Comparison of ENCODE assay signal across 19 mouse cellular contexts in genomic region chr2:50111609-50112008, GRCm38 (mm10). TPM values are rescaled to one million over a fixed set of nuclear protein-coding genes. Genes with fewer than 3 reads are reported as not detected.
"Had no signal": no experiment of that assay in that cellular context is flagged by ENCODE, and none has a peak within 500 bp of the region (broad histone marks: within the 10 kb centered on the region; RNA-seq: fewer than 3 reads in every experiment).

No protein-coding gene starts in this region.

- H3K27me3 ChIP-seq: kidney, embryonic 15.5 days; liver, embryonic 13.5 days; midbrain, embryonic 13.5 days; neural tube, embryonic 13.5 days had no signal

- ATAC-seq: midbrain, embryonic 13.5 days had no signal

- H3K4me2 ChIP-seq: kidney, embryonic 15.5 days; liver, embryonic 13.5 days; midbrain, embryonic 13.5 days; neural tube, embryonic 13.5 days had no signal

- H3K4me1 ChIP-seq: liver, embryonic 13.5 days; midbrain, embryonic 13.5 days had no signal

- H3K9ac ChIP-seq: kidney, embryonic 15.5 days; liver, embryonic 13.5 days; midbrain, embryonic 13.5 days; neural tube, embryonic 13.5 days had no signal

- H3K9me3 ChIP-seq: kidney, embryonic 15.5 days; liver, embryonic 13.5 days; midbrain, embryonic 10.5 days; midbrain, embryonic 13.5 days; neural tube, embryonic 13.5 days had no signal

- DNase-seq: kidney, adult 11 months; kidney, adult 8-10 months; kidney, postnatal 10 days; kidney, postnatal 36 days; liver, embryonic 13.5 days; lung, adult 2 months; lung, postnatal 14 days; lung, postnatal 4 days; retina, postnatal 1 day; thymus, adult 2 months; thymus, postnatal 14 days had no signal

- H3K27ac ChIP-seq: kidney, embryonic 15.5 days; liver, embryonic 13.5 days; midbrain, embryonic 10.5 days; midbrain, embryonic 13.5 days; neural tube, embryonic 13.5 days had no signal

- H3K4me3 ChIP-seq: kidney, embryonic 15.5 days; liver, embryonic 13.5 days; midbrain, embryonic 10.5 days; midbrain, embryonic 13.5 days; myocyte; neural tube, embryonic 13.5 days had no signal

- H3K36me3 ChIP-seq: kidney, embryonic 15.5 days; liver, embryonic 13.5 days; midbrain, embryonic 10.5 days; midbrain, embryonic 13.5 days; neural tube, embryonic 13.5 days had no signal

RNA-seq across cellular contexts. Expression of gene Lypd6, which starts 45.4 kb away (rescaled TPM):
- total RNA-seq: megakaryocyte, adult 5-6 weeks; monocyte, adult 5-6 weeks; neutrophil, adult 5-6 weeks had no signal
